Mouse (Mus musculus): Measurements from ENCODE around the gene C1qc. TPM values are rescaled to one million over a fixed set of nuclear protein-coding genes. Genes with fewer than 3 reads are reported as not detected.

C1qc gene
- polyA plus RNA-seq (2014; fragmentation: Illumina TruSeq; extraction: RNeasy Lipid Tissue Mini Kit (QIAGEN cat#74804); ENCODE audit: low read depth, low replicate concordance): 135 TPM

GRCm38 (mm10) chr4:136892811-136893210 lies at the start of gene C1qc:
Gene C1qc, minus strand, starts transcription at chr4:136893065.

DNA sequence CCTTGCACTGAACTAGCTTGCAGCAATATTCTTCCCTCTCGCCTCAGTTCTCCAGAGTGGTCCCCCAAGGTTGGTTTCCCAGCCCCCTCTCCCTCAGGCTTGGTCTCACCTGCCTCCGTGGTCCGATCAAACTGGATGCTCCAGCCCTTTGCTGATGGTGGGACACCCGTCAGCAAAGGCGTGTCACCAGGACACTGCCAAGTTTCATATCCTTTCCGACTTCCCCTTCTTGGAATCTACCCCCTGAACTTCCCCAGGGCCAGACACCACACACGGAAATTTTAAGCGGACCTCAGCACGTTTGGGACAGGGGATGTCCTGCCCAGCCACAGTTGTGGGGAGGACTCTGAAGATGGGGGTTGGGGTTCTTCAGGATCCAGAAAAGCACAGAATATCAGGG lies 5.8 kb upstream of the C1qc start, which contains the start of gene C1qa:
C1qa (minus strand) TSS at position 167 of the 400 bp plus-strand sequence.

DNA sequence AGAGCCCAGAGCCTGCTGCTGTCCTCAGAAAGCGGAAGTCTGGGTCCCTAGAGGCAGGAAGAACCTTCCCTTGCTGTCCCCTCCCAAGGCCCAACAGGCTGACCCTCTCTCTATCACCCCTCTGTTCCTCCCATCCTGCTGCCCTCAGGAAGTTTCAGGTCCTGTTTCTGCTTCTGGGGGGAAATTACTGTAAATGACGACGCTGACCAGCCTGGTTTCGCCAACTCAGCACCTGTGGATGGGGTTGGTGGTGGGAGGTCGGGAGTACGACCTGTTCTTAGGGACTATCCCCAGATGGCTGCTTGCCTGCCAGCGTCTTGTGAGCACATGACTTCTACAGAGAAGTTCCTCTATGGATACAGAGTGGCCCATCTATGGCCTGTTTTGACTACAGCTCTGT lies 6.8 kb downstream of the C1qc start, which contains the start of gene C1qb:
C1qb (minus strand) TSS at position 87 of the 400 bp plus-strand sequence.

Other genes starting within 250 kb of the C1qc start
- 4.3 TPM for gene Ephb2, start 57.1 kb downstream of the C1qc start, polyA plus RNA-seq (2014; fragmentation: Illumina TruSeq; extraction: RNeasy Lipid Tissue Mini Kit (QIAGEN cat#74804); ENCODE audit: low read depth, low replicate concordance)
- 143 TPM for gene C1qb, start 6.9 kb downstream of the C1qc start, polyA plus RNA-seq (2014; fragmentation: Illumina TruSeq; extraction: RNeasy Lipid Tissue Mini Kit (QIAGEN cat#74804); ENCODE audit: low read depth, low replicate concordance)
- 147 TPM for gene C1qa, start 5.7 kb upstream of the C1qc start, polyA plus RNA-seq (2014; fragmentation: Illumina TruSeq; extraction: RNeasy Lipid Tissue Mini Kit (QIAGEN cat#74804); ENCODE audit: low read depth, low replicate concordance)
- gene Epha8, start 63.8 kb upstream of the C1qc start, polyA plus RNA-seq (2014; fragmentation: Illumina TruSeq; extraction: RNeasy Lipid Tissue Mini Kit (QIAGEN cat#74804); ENCODE audit: low read depth, low replicate concordance): 0.06 TPM
- 3.7 TPM for gene Zbtb40, start 155.7 kb upstream of the C1qc start, polyA plus RNA-seq (2014; fragmentation: Illumina TruSeq; extraction: RNeasy Lipid Tissue Mini Kit (QIAGEN cat#74804); ENCODE audit: low read depth, low replicate concordance)

Data from adipose tissue, adult 10 weeks (tissue).